Mouse (Mus musculus) granulocyte monocyte progenitor cell, adult 5-6 weeks (primary cell): ENCODE results near the gene Anks4b. TPM values are rescaled to one million over a fixed set of nuclear protein-coding genes. Genes with fewer than 3 reads are reported as not detected.
A peak's percentile ranks its signal among the peaks of the same experiment; 100 is the strongest.

ENCODE experiments used
- ATAC-seq: replicated peaks from 2 replicates; pipeline ENCODE4 v1.8.0; 2016; ENCODE audit warnings: mild to moderate bottlenecking, moderate TSS enrichment, inconsistent platforms; ENCODE audit not compliant: poor library complexity, severe bottlenecking
- total RNA-seq, 2 experiments: library from RNA; stranded (forward) in 1 of 2; stranded (reverse) in 1 of 2; fragments of 200-712, 200-1000 nt in 1 of 2; fragments of >200 nt in 1 of 2; fragmentation: Nextera tagmentation in 1 of 2; gene quantifications; 2 replicates each; pipeline ENCODE4 v1.2.3; 2014 to 2017

The Anks4b gene
- not detected in 2 replicates for total RNA-seq (2014; fragmentation: Nextera tagmentation)
- not detected in 2 replicates for total RNA-seq (2017)

DNA sequence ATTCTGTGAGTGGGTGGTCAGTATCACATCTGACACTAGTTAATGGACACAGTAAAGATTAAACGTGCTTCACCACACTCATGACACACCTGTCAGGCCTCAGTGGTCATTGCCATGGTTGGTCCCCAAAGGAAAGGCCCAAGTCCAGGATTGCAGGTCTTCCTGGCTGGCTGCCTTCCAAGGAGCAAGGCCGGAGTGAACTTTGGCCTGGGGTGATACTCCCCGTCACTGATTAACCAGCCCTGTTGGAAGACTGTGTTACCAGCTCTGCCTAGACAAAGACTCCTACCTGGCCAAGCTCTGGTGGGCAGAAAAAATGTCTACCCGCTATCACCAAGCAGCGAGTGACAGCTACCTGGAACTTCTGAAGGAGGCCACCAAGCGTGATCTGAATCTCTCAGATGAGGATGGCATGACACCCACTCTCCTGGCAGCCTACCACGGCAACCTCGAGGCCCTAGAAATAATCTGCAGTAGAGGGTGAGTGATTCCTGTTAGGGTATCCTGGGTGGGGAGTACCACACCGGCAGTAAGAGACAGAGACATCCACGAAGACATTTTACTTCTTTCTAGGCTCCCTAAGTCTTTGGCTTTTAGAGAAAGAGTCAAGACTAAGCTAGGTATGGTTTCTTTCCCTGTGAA lies at the start of gene Anks4b:
Anks4b (plus strand) TSS at position 256 of the 642 bp plus-strand sequence.
- ATAC-seq: no peak

DNA sequence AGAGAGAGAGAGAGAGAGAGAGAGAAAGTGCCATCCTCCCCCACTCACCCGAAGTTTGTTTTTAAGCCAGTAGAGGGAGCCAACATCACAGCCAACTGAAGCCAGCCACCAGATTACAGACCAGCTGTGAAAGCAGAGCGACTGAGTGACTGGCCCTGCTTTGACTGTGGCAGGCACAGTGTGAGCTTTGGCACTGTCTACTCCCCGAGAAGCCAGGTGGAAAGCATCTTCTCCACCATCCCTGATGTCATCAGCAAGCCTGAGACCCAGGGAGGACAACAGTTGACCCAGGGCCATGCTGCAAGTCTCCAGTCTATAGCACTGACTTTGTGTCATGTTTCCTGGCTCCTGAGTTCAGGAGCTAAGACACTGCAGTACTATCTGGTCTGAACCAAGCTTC lies 48.8 kb upstream of the Anks4b start:
- ATAC-seq: peak; percentile 81

- ATAC-seq: no peak
These were observed 46.5 kb upstream of the Anks4b start for GRCm38 (mm10) chr7:120126976-120127685.

DNA sequence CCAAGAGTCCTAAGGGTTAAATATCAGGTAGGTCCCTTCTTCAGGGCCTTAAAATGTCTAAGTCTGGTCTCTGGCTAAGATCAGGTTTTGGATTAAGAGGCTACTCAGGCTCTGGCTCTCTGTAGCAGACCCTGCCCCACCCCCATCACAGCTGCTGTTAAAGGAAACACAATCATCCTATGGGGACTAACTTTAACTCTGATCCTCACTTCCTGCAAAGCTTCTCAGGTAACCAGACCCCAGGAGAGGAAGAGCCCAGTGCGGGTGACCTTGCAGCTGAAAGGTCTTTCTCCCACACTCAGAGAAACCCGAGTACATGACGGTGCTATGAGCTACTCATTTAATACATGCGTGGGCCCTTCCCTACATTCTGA lies 46.0 kb upstream of the Anks4b start:
- no peak for ATAC-seq

DNA sequence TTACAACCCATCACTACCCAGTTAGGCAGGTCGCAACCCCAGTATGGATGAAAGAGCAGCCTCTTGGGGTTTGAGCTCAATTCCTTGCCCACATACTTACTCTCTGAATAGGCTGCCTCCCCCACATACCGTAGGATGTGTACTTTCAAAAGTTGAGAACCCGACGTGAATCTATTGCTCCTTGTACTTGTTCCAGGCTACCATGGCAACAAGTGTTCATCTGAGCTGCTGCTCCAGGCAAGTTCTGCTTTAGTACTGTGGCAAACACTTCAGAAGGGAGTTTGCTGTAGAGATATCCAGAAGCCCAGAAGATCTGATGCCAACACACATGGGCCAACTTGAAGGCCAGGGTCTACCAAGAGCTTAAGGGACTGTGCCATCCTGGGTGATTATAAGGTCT lies 44.7 kb upstream of the Anks4b start:
- no peak for ATAC-seq

DNA sequence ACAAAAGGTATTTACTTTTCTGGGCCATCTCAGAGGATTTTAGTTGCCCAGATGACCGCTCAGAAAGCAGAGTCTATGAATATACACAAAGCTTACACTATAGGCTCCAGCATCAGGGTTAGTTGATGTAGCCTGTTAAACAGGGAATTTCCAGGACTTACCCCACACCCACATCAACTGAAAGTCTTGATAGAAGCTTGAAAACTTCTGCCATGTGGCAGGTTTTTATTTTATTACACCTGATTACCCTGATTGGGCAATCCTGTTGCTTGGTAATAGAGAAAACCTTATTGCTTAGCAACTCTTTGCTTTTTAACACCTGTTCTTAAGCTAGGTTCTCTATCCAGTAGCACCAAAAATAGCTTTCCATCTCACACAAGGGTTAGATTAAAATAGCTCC lies 30.9 kb upstream of the Anks4b start:
- no peak for ATAC-seq

DNA sequence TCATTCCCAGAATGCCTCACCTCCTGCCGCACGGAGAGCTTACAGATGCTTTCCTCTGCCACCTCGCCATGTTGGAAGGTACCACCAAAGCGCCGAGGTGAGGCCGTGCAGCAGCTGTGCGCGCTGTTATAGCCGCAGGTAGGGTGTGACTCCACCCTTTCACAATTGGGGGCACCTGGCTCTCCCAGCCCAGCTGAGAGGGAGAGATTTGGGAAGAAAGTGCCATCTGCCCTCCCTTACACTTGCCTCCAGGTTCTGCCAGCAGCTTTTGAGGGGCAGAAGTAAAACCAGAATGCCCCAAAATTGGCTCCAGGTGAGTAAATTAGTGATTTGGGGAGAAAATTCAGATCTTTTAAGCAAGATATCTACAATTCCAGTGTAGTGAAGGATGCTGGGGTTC lies 28.5 kb upstream of the Anks4b start, which contains the start of gene Zp2:
Zp2 (minus strand) TSS at position 101 of the 400 bp plus-strand sequence.
- no peak for ATAC-seq

GRCm38 (mm10) chr7:120150257-120150656 lies 23.4 kb upstream of the Anks4b start:
- ATAC-seq: no peak

DNA sequence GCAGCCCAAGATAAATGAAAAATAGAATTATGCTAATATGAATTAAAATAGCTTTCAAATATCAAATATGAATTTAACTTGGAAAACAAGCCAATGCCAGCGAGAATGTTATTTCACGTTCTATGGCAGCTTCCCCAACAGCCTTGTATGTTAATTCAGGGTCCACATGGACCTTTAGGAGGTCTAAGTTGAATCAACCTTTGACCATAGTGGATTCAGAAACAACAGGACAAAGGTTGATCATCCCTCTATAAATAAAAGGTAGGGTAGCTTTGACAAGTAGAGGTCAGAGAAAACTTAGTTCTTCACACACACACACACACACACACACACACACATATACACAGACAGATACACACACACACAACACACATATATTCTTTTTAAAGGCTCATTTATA lies 22.8 kb upstream of the Anks4b start:
- ATAC-seq: no peak

- no peak for ATAC-seq
These were observed 16.7 kb upstream of the Anks4b start for GRCm38 (mm10) chr7:120156841-120157409.

DNA sequence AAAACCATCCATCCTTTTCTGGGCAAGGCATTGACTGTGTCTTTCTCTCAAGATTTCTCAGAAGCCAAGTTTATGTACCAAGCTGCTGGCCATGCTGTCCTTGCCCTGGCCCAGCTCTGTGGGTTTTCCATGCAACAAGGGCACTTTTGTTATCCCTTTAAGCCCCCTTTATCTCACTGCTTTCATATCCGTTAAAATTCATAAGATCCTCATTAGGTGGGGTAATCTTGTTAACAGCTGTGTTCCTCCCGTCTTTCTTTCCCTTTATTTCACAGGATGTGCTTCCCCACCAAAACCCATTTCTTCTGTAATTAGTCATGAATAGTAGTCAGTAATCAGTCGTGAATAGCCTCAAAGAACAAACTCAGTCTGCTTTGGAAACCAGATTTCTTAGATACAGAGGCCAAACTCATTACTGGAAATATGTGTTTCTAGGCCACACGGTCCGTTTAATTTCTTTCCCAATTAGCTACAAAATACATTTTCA lies 16.0 kb upstream of the Anks4b start:
- ATAC-seq: no peak

DNA sequence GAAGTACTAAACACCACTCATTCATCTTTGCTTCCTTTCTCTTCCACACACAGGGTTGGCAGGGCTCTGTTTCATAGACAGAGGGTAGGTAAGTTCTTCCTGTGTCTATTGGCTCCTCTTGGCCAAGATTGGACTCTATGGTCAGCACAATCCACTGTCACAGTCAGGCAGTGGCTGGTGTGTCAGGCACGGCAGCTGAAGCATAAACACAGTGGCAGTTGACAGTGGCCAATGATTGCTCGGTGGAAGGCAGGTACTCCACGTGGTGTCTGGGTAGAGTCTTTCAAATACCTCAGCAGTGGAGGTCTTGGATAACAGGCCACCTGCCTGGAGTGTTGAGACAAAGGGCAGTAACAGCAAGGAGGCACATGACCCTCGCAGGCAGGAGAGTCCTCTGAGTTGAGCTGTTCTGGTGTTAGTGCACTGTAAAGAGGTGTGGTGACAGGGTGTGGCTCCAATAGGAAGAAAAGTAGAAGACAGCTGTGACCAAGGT lies 15.5 kb upstream of the Anks4b start:
- ATAC-seq: no peak

DNA sequence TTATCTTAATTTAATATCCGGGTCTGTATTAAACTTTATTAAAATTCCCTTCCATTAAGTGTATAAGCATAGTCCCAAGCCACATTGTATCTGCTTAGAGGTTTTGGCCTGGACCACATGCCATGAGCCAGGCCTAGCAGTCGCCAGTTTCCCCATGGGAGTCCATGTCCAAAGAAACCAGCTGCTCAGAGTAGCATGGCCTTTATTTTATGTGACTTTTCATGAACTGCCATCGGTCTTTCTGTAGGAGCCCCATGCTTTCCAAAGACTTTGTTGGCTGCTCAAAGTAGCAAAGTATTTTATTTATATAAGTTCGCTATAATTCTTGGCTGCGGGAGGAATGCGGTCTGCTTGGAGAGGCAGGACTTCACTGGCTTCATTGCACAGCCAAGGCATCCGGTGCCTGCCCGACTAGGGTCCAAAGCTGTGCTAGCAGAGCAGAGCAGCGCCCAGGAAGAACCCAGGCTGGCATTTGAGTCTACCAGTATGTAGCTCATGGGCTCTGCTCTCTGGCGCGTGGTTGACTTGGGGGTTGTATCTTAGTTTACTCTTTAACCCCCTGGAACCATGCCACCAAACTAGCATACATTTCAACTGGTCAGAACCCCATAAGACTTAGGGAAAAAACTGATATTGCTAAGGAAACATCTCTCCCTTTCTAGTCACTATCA lies 9.9 kb upstream of the Anks4b start:
- no peak for ATAC-seq

DNA sequence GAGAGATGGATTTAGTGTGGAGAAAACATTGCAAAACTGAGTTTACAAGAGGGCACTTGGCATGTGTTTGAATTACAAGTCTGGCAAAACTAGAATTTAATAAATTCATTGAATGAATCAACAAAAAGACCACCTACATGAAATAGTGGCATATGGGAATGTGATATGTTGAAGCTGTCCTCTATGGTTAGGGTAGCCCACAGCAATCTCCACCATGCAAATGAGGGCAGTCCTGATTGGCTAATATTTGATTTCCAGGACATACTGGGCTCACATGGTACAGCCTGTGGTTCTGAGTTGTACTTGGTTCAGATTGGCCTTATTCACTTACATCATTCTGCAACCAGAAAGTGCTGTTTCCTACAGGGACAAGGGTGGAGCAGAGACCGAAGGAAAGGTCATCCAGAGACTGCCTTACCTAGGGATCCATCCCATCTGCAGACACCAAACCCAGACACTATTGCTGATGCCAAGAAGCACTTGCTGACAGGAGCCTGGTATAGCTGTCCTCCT lies 1.4 kb upstream of the Anks4b start:
- ATAC-seq: no peak

DNA sequence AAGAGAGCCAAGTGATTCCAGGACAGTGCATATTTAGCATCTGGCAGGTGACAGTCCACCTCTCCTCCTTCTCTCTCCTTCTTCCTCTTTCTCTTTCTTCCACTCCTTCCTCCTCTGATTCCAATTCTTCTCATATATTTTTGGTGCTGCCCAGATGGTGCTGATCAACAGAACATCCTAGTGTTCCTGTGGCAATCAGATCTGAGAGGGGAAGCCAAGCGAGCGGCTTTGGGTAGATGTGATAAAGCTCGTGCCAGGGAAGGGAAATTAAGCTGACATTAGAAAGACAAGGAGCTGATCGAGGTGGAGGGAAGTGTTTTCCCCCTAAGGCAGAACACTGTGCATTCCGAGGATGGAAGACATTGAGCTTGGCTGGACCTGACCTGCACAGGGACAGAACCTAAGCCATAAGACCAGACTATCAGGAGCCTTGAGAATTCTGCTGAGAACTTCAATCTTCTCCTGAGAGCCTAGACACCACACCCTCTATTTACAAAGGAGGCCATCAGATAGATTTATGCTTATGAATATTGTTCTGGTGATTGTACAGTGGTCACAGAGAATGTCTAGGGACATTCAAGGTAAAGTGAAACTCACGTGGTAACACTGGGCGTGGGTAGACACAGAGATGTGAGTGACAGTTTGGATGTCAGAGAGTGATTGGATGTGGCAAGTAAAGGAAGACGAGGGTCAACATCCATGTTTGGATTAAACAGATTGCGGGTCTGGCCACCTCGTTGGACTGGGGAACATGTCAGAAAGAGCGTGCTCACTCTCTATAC lies 1.3 kb downstream of the Anks4b start:
- ATAC-seq: no peak

GRCm38 (mm10) chr7:120177611-120178010 lies 4.0 kb downstream of the Anks4b start:
- no peak for ATAC-seq

- ATAC-seq: no peak
These were observed 5.3 kb downstream of the Anks4b start for GRCm38 (mm10) chr7:120178935-120179334.

DNA sequence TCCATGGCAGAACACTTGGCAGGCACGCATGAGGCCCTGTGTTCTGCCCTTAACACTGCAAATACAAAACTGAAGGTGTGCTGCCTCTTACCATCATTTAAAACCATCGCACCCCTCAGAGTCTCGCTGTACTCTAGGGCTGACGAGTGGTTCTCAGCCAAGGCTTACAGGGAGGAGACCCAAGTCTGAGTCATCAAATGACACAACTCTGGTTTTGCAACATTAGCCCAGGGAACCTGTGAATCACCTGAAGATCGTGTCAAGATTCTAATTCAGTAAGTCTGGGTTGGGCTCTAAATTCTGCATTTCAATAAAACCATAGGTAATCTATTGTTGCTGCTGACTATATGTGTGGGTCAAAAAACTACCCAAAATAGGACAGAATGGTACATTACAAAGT lies 6.9 kb downstream of the Anks4b start:
- no peak for ATAC-seq

DNA sequence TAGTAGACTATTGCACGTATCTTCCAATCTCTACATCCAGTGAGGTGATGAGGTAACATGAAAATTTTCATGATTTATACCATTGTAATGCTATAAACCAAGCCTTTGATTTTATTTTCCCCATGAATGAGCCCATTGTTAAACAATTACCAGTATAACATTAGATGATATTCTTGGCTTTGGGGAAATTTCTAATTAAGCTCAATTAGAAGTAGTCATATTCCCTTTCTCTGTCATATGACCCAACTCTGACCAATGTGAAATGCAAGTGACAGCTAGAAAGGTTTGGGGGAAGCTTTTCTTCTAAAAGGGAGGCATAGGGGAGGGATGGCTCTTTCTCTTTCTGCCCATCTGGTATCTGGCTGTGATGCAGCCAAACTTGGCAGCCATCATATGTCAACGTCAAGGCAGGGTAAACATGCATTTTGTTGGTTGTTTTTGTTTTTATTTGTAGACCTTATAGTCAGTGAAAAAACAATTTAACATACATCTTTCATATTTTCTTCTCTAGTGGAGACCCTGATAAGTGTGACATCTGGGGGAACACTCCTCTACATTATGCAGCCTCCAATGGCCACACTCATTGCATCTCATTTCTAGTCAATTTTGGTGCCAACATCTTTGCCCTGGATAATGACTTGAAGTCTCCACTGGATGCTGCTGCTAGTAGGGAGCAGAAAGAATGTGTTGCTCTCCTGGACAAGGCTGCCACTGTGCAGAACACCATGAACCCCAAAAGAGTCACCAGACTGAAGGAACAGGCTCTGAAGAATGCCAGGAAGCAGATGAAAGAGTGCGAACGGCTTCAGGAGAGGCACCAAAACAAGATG lies 8.0 kb downstream of the Anks4b start:
- ATAC-seq: no peak
